Comparison of ENCODE assay signal across 34 mouse cellular contexts in the genomic region with DNA sequence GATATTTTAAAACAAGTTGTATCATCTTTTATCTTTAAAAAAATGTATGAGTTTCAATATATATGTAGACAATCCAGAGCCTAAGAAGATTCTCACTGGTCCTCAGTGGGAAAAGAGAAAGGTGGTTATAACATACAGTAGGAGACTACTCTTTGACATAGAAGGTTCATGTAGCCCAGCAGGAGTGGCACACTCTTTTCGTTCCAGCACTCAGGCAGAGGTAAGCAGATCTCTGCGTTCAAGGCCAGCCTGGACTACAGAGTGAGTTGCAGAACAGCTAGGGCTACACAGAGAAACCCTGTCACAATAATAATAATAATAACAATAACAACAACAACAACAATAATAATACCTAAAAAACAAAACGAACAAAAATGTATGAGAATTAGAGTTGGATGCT.
"Had no signal": no experiment of that assay in that cellular context is flagged by ENCODE, and none has a peak within 500 bp of the region (broad histone marks: within the 10 kb centered on the region; RNA-seq: fewer than 3 reads in every experiment).

No protein-coding gene starts in this region.

- H3K9ac ChIP-seq: heart, embryonic 12.5 days; heart, embryonic 13.5 days; heart, embryonic 15.5 days; hindbrain, embryonic 12.5 days; hindbrain, embryonic 13.5 days; hindbrain, embryonic 14.5 days; hindbrain, embryonic 15.5 days; intestine, embryonic 15.5 days; kidney, embryonic 15.5 days had no signal

- DNase-seq: heart, postnatal 10 days; heart, postnatal 14 days; heart, postnatal 4 days; kidney, adult 11 months; kidney, adult 18-20 months; kidney, adult 2 months; kidney, adult 8-10 months; kidney, adult 9 months; kidney, postnatal 10 days; kidney, postnatal 14 days; kidney, postnatal 25 days; kidney, postnatal 36 days; kidney, postnatal 4 days; layer of hippocampus, adult 9-11 months; layer of hippocampus, postnatal 36 days had no signal

- H3K4me3 ChIP-seq: heart, embryonic 10.5 days; heart, embryonic 12.5 days; heart, embryonic 13.5 days; heart, embryonic 15.5 days; hindbrain, embryonic 10.5 days; hindbrain, embryonic 12.5 days; hindbrain, embryonic 13.5 days; hindbrain, embryonic 15.5 days; intestine, embryonic 15.5 days; kidney, embryonic 15.5 days; layer of hippocampus, adult 2 months had no signal

- H3K27me3 ChIP-seq: heart, embryonic 12.5 days; heart, embryonic 13.5 days; heart, embryonic 15.5 days; hindbrain, embryonic 12.5 days; hindbrain, embryonic 13.5 days; hindbrain, embryonic 15.5 days; intestine, embryonic 15.5 days; kidney, embryonic 15.5 days had no signal

- H3K9me3 ChIP-seq: heart, embryonic 10.5 days; heart, embryonic 12.5 days; heart, embryonic 13.5 days; heart, embryonic 15.5 days; hindbrain, embryonic 10.5 days; hindbrain, embryonic 12.5 days; hindbrain, embryonic 13.5 days; hindbrain, embryonic 15.5 days; intestine, embryonic 15.5 days; kidney, embryonic 15.5 days had no signal

- H3K4me2 ChIP-seq: heart, embryonic 11.5 days; heart, embryonic 12.5 days; heart, embryonic 13.5 days; heart, embryonic 15.5 days; hindbrain, embryonic 12.5 days; hindbrain, embryonic 13.5 days; hindbrain, embryonic 14.5 days; hindbrain, embryonic 15.5 days; intestine, embryonic 15.5 days; kidney, embryonic 15.5 days had no signal

- ATAC-seq: hindbrain, embryonic 16.5 days; hindbrain, postnatal 0 days; inflammation-experienced regulatory T-cells, adult 6 months; intestine, embryonic 15.5 days; intestine, embryonic 16.5 days; intestine, postnatal 0 days had no signal

- H3K27ac ChIP-seq: heart, embryonic 10.5 days; heart, embryonic 13.5 days; heart, embryonic 15.5 days; hindbrain, embryonic 10.5 days; hindbrain, embryonic 12.5 days; hindbrain, embryonic 13.5 days; hindbrain, embryonic 14.5 days; hindbrain, embryonic 15.5 days; hindbrain, postnatal 0 days; intestine, embryonic 15.5 days; kidney, embryonic 15.5 days; kidney, postnatal 0 days; layer of hippocampus, adult 2 months had no signal

- H3K4me1 ChIP-seq: hindbrain, embryonic 10.5 days; hindbrain, embryonic 12.5 days; hindbrain, embryonic 13.5 days; hindbrain, embryonic 15.5 days; intestine, embryonic 15.5 days; kidney, embryonic 15.5 days had no signal

- H3K36me3 ChIP-seq: hindbrain, embryonic 10.5 days; hindbrain, embryonic 12.5 days; hindbrain, embryonic 13.5 days; hindbrain, embryonic 15.5 days; intestine, embryonic 15.5 days; kidney, embryonic 15.5 days had no signal
